Mouse (Mus musculus): Measurements from ENCODE around the gene Sap25. TPM values are rescaled to one million over a fixed set of nuclear protein-coding genes. Genes with fewer than 3 reads are reported as not detected.

Gene Sap25
- polyA plus RNA-seq, 1 experiment from 2014 or later, result 6.8 TPM

DNA sequence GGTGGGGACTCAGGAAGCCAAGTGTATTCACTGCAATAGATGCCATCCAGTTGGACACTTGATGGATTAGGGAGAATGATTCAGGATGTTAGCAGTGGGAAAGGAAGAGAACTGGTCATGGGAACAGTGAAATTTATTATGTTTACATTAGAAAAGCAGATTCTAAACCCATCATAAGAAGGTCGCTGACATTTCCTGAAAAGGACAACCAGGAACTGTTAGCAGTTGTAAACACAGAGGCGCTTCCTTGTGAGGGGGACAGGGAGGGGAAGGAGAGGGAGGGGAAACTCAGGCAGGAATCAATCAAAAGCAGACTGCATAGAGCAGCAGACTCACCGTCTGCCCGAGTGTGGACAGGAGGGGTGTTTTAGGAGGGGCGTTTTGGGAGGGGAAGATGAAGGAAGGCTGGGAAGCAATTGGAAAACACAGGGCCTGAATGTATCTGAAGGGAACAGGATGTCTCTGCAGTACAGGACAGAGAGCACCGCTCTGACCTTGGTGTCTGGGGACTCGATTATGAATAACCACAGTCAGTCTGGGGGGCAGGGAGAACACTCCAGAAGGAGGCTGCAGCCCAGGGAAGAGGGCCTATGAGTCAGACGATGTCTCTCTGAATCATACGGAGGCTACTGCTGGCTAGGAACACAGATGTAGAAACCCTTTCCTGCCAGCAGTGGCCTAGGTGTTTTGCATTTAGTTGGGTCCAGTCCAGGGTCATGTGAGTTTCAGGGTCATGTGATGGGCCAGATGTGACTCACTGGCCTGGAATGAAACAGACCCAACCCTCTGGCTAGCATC, 30.5 kb downstream of the Sap25 start:
- Histone ChIP-seq H3K9ac (ENCODE audit: low read length) (peak overlapping the region; percentile 52), H3K4me3 (replicated peaks; ENCODE audit: low read length) (no peak overlapping the region), H3K36me3 (ENCODE audit: control insufficient read depth, insufficient read depth, low read length) (0 out of 2 replicates have a peak, but pooled peaks cover 4% of the 10 kb centered on the region), H3K27me3 (ENCODE audit: control insufficient read depth, insufficient read depth, low read length) (no peaks in the 10 kb centered on the region), H3K4me2 (ENCODE audit: low read depth, low read length) (peak overlapping the region; percentile 9; the same call in 1 of the 2 replicates), H3K27ac (ENCODE audit: low read length) (peak overlapping the region; percentile 86), H3K4me1 (ENCODE audit: control insufficient read depth, insufficient read depth, low read length) (peaks cover 28% of the 10 kb centered on the region), H3K9me3 (replicated peaks; ENCODE audit: control insufficient read depth, low read length) (no peaks in the 10 kb centered on the region)
- WGBS, result 8% methylated on average over 9 of the region's 9 CpGs
- ATAC-seq (ENCODE audit: insufficient read depth, low FRiP score), result peak; percentile 80

GRCm38 (mm10) chr5:137672361-137672760, 31.2 kb downstream of the Sap25 start:
- H3K4me3 ChIP-seq (replicated peaks; ENCODE audit: low read length), result no peak overlapping the region

GRCm38 (mm10) chr5:137673015-137673414, 31.9 kb downstream of the Sap25 start:
- Histone ChIP-seq H3K4me1 (ENCODE audit: control insufficient read depth, insufficient read depth, low read length) (peaks cover 28% of the 10 kb centered on the region), H3K27me3 (ENCODE audit: control insufficient read depth, insufficient read depth, low read length) (no peaks in the 10 kb centered on the region), H3K9me3 (replicated peaks; ENCODE audit: control insufficient read depth, low read length) (no peaks in the 10 kb centered on the region), H3K9ac (ENCODE audit: low read length) (no peak overlapping the region), H3K36me3 (ENCODE audit: control insufficient read depth, insufficient read depth, low read length) (no peaks in the 10 kb centered on the region), H3K27ac (ENCODE audit: low read length) (no peak overlapping the region; the same call in 1 of the 2 replicates), H3K4me3 (replicated peaks; ENCODE audit: low read length) (no peak overlapping the region), H3K4me2 (ENCODE audit: low read depth, low read length) (no peak overlapping the region)
- ATAC-seq (ENCODE audit: insufficient read depth, low FRiP score), result no peak
- WGBS, result 70% methylated on average over 6 of the region's 6 CpGs

More at GRCm38 (mm10) chr5:137672361-137672760, 31.2 kb downstream of the Sap25 start:
- ATAC-seq (ENCODE audit: insufficient read depth, low FRiP score), result no peak
- H3K9me3 ChIP-seq (replicated peaks; ENCODE audit: control insufficient read depth, low read length), result no peaks in the 10 kb centered on the region
- no peak overlapping the region for H3K9ac ChIP-seq (ENCODE audit: low read length)
- 74% methylated on average over 5 of the region's 5 CpGs for WGBS
- H3K27me3 ChIP-seq (ENCODE audit: control insufficient read depth, insufficient read depth, low read length), result no peaks in the 10 kb centered on the region
- H3K36me3 ChIP-seq (ENCODE audit: control insufficient read depth, insufficient read depth, low read length), result 0 out of 2 replicates have a peak, but pooled peaks cover 2% of the 10 kb centered on the region
- peaks cover 28% of the 10 kb centered on the region for H3K4me1 ChIP-seq (ENCODE audit: control insufficient read depth, insufficient read depth, low read length)
- H3K4me2 ChIP-seq (ENCODE audit: low read depth, low read length), result no peak overlapping the region
- H3K27ac ChIP-seq (ENCODE audit: low read length), result peak overlapping the region; percentile 86

DNA sequence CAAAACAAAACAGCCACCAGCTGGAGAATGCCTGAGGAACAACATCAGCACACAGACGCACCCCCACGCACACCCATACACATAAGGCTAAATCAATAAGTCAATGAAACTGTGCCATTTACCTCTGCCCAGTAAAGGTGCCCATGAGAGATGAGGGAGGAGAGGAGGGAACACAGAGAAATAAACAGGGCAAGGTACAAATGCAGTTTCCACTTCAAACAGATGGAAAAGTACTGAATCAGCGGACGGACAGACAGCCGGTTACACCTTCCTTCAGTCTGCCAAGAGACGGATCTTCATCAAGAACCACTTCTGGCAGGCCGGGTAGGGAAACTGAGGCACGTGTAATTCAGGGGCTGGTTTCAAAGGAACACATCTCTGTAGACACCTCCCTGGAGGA, 33.7 kb downstream of the Sap25 start:
- H3K4me3 ChIP-seq (replicated peaks; ENCODE audit: low read length), result no peak overlapping the region

GRCm38 (mm10) chr5:137677859-137678258, 36.7 kb downstream of the Sap25 start:
- H3K36me3 ChIP-seq (ENCODE audit: control insufficient read depth, insufficient read depth, low read length), result no peaks in the 10 kb centered on the region
- WGBS, result 92% methylated on average over 8 of the region's 8 CpGs
- peaks cover 7% of the 10 kb centered on the region for H3K4me1 ChIP-seq (ENCODE audit: control insufficient read depth, insufficient read depth, low read length)
- H3K4me3 ChIP-seq (replicated peaks; ENCODE audit: low read length), result no peak overlapping the region
- no peak overlapping the region for H3K4me2 ChIP-seq (ENCODE audit: low read depth, low read length)
- no peak for ATAC-seq (ENCODE audit: insufficient read depth, low FRiP score)
- no peak overlapping the region for H3K9ac ChIP-seq (ENCODE audit: low read length)
- no peaks in the 10 kb centered on the region for H3K27me3 ChIP-seq (ENCODE audit: control insufficient read depth, insufficient read depth, low read length)
- no peaks in the 10 kb centered on the region for H3K9me3 ChIP-seq (replicated peaks; ENCODE audit: control insufficient read depth, low read length)
- H3K27ac ChIP-seq (ENCODE audit: low read length), result no peak overlapping the region

More for the DNA sequence above, 33.7 kb downstream of the Sap25 start:
- Histone ChIP-seq H3K4me2 (ENCODE audit: low read depth, low read length) (no peak overlapping the region), H3K27me3 (ENCODE audit: control insufficient read depth, insufficient read depth, low read length) (no peaks in the 10 kb centered on the region), H3K9ac (ENCODE audit: low read length) (no peak overlapping the region), H3K9me3 (replicated peaks; ENCODE audit: control insufficient read depth, low read length) (no peaks in the 10 kb centered on the region), H3K27ac (ENCODE audit: low read length) (no peak overlapping the region), H3K4me1 (ENCODE audit: control insufficient read depth, insufficient read depth, low read length) (peaks cover 28% of the 10 kb centered on the region), H3K36me3 (ENCODE audit: control insufficient read depth, insufficient read depth, low read length) (no peaks in the 10 kb centered on the region)
- 92% methylated on average over 8 of the region's 8 CpGs for WGBS
- ATAC-seq (ENCODE audit: insufficient read depth, low FRiP score), result no peak

GRCm38 (mm10) chr5:137678736-137679135, 37.6 kb downstream of the Sap25 start:
- Histone ChIP-seq H3K4me2 (ENCODE audit: low read depth, low read length) (no peak overlapping the region), H3K27ac (ENCODE audit: low read length) (no peak overlapping the region), H3K36me3 (ENCODE audit: control insufficient read depth, insufficient read depth, low read length) (no peaks in the 10 kb centered on the region), H3K4me1 (ENCODE audit: control insufficient read depth, insufficient read depth, low read length) (peaks cover 10% of the 10 kb centered on the region), H3K9me3 (replicated peaks; ENCODE audit: control insufficient read depth, low read length) (no peaks in the 10 kb centered on the region), H3K4me3 (replicated peaks; ENCODE audit: low read length) (no peak overlapping the region), H3K27me3 (ENCODE audit: control insufficient read depth, insufficient read depth, low read length) (no peaks in the 10 kb centered on the region), H3K9ac (ENCODE audit: low read length) (no peak overlapping the region)
- ATAC-seq (ENCODE audit: insufficient read depth, low FRiP score), result no peak
- 72% methylated on average over 3 of the region's 3 CpGs for WGBS

DNA sequence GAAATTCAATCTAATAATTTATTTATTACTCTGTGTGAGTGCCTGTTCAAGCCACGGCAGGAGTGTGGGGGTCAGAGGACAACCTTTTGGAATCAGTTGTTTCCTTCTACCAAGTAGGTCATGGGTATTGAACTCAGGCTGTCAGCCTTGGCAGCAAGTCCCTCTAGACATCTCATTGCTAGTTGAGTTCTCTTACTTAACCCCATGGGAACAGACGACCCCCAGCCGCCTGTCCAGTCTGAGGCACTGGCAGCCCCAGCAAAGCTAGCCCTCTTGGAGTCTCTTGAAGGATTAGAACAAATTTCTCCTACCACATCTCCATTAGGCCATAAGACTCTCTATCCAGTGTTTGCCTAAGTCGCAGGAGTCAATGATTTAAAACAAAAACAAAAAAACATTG, 38.6 kb downstream of the Sap25 start:
- 77% methylated on average over 4 of the region's 4 CpGs for WGBS

DNA sequence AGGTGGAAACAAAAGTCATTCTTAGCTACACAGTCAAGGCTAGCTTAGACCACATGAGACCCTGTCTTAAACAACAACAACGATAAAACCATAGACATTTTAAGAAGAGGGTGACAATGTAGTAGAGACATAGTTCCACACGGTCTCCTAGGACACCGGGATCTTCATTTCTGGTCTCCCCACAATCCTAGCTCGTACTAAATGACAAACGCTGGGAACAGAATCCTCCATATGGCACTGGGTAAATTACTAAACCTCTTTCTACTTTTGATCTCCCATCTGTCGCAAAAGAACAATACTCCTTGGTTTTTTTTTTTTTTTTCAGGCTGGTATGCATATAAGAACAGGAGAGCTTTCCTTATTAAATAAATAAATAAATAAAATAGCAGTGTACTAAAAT, 41.4 kb downstream of the Sap25 start:
- Histone ChIP-seq H3K4me1 (ENCODE audit: control insufficient read depth, insufficient read depth, low read length) (peaks cover 15% of the 10 kb centered on the region), H3K36me3 (ENCODE audit: control insufficient read depth, insufficient read depth, low read length) (no peaks in the 10 kb centered on the region), H3K27me3 (ENCODE audit: control insufficient read depth, insufficient read depth, low read length) (no peaks in the 10 kb centered on the region), H3K9ac (ENCODE audit: low read length) (no peak overlapping the region), H3K4me3 (replicated peaks; ENCODE audit: low read length) (no peak overlapping the region), H3K9me3 (replicated peaks; ENCODE audit: control insufficient read depth, low read length) (no peaks in the 10 kb centered on the region), H3K4me2 (ENCODE audit: low read depth, low read length) (no peak overlapping the region), H3K27ac (ENCODE audit: low read length) (no peak overlapping the region)
- WGBS, result 87% methylated on average over 6 of the region's 6 CpGs
- ATAC-seq (ENCODE audit: insufficient read depth, low FRiP score), result no peak

More for the DNA sequence above, 38.6 kb downstream of the Sap25 start:
- Histone ChIP-seq H3K27ac (ENCODE audit: low read length) (no peak overlapping the region), H3K4me3 (replicated peaks; ENCODE audit: low read length) (no peak overlapping the region), H3K4me1 (ENCODE audit: control insufficient read depth, insufficient read depth, low read length) (peaks cover 10% of the 10 kb centered on the region), H3K27me3 (ENCODE audit: control insufficient read depth, insufficient read depth, low read length) (no peaks in the 10 kb centered on the region), H3K9me3 (replicated peaks; ENCODE audit: control insufficient read depth, low read length) (no peaks in the 10 kb centered on the region), H3K36me3 (ENCODE audit: control insufficient read depth, insufficient read depth, low read length) (no peaks in the 10 kb centered on the region), H3K9ac (ENCODE audit: low read length) (no peak overlapping the region), H3K4me2 (ENCODE audit: low read depth, low read length) (no peak overlapping the region)
- ATAC-seq (ENCODE audit: insufficient read depth, low FRiP score), result no peak

DNA sequence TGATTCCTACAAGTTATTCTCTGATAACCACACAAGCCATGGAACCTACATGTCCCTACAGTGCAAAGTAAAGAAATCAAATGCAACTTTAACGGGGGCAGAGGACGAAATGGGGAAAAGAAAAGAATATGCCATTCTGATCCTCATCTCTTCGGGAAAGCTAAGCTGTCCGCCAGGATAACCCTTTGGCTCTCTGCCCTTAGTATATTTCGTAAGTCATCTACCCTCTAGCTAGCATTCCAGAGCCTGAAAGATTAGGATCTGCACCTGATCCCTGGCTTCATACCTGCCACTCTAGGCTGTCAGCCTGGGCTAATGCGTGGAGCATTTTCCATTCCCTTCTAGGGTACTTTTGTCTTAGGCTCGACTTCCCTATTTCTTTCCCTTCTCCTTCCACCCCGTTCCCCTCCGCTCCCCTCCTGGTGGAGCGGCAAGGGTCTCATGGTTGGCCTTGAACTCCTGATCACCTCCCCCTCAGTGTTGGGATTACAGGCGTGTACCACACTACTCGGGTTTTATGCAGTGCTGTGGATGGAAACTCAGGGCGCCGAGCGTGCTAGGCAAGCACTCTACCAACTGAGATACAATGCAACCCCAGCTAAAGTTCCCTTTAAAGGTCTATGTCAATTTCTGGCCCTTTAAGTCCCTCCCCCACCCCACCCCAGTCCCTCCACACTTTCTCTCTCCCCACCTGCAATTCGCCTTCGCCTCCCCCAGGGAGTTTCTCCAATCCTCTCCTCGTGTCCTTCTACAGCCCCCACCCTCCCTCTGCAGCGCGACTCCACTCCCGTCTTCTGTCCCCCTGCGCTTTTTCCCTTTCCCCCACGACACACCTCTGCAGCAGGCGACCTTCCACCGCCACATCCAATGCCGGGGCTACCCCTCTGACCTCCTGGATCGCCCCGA, 42.5 kb downstream of the Sap25 start:
- H3K4me2 ChIP-seq (ENCODE audit: low read depth, low read length), result peak overlapping the region; percentile 95
- peak overlapping the region; percentile 78 for H3K27ac ChIP-seq (ENCODE audit: low read length)
- peak overlapping the region; percentile 84 for H3K4me3 ChIP-seq (replicated peaks; ENCODE audit: low read length)
- ATAC-seq (ENCODE audit: insufficient read depth, low FRiP score), result no peak
- H3K27me3 ChIP-seq (ENCODE audit: control insufficient read depth, insufficient read depth, low read length), result no peaks in the 10 kb centered on the region
- H3K9me3 ChIP-seq (replicated peaks; ENCODE audit: control insufficient read depth, low read length), result no peaks in the 10 kb centered on the region
- WGBS, result 6% methylated on average over 28 of the region's 28 CpGs
- peaks cover 15% of the 10 kb centered on the region for H3K4me1 ChIP-seq (ENCODE audit: control insufficient read depth, insufficient read depth, low read length)
- no peaks in the 10 kb centered on the region for H3K36me3 ChIP-seq (ENCODE audit: control insufficient read depth, insufficient read depth, low read length)
- H3K9ac ChIP-seq (ENCODE audit: low read length), result peak overlapping the region; percentile 77

Measured in stomach, embryonic 16.5 days (tissue).